Mouse (Mus musculus) hindbrain, embryonic 14.5 days (tissue): ENCODE measurements around the gene Gpt2. TPM values are rescaled to one million over a fixed set of nuclear protein-coding genes. Genes with fewer than 3 reads are reported as not detected.

Experiments
- ATAC-seq: fragments of 200-750 bp; cut with Nextera tagmentation; 2 replicates; pipeline ENCODE4 v1.8.0; 2017; ENCODE audit warnings: moderate number of reproducible peaks, mild to moderate bottlenecking, moderate TSS enrichment, moderate library complexity; ENCODE audit not compliant: low FRiP score
- DNase-seq: peaks from one replicate; pipeline ENCODE4 v3.0.0-alpha.2; 2015; ENCODE audit warnings: low spot score
- H3K27ac ChIP-seq: fragments of 300-500 bp; sonication (generic); 2 replicates; pipeline ENCODE4 v1.5.1; 2014; ENCODE audit warnings: mild to moderate bottlenecking, moderate library complexity
- H3K27me3 ChIP-seq: fragments of 300-500 bp; sonication (generic); 2 replicates; pipeline ENCODE4 v1.6.1; 2014; ENCODE audit warnings: mild to moderate bottlenecking, low read length, mixed read lengths; ENCODE audit not compliant: control insufficient read depth, insufficient read depth
- H3K36me3 ChIP-seq: fragments of 300-500 bp; sonication (generic); replicated peaks from 2 replicates; pipeline ENCODE4 v1.6.1; 2014; ENCODE audit not compliant: control insufficient read depth, insufficient read depth
- H3K4me1 ChIP-seq: fragments of 300-500 bp; sonication (generic); replicated peaks from 2 replicates; pipeline ENCODE4 v1.6.1; 2014; ENCODE audit warnings: antibody characterized with exemption, low read length, mixed read lengths; ENCODE audit not compliant: control insufficient read depth, insufficient read depth
- H3K4me2 ChIP-seq: fragments of 300-500 bp; sonication (generic); replicated peaks from 2 replicates; pipeline ENCODE4 v1.6.1; 2014; ENCODE audit warnings: mild to moderate bottlenecking, moderate library complexity
- H3K4me3 ChIP-seq: fragments of 300-500 bp; sonication (generic); replicated peaks from 2 replicates; pipeline ENCODE4 v1.5.1; 2014; ENCODE audit warnings: mild to moderate bottlenecking, low read length
- H3K9ac ChIP-seq: fragments of 300-500 bp; sonication (generic); 2 replicates; pipeline ENCODE4 v1.6.1; 2014
- H3K9me3 ChIP-seq: fragments of 300-500 bp; sonication (generic); 2 replicates; pipeline ENCODE4 v1.6.1; 2016; ENCODE audit warnings: low read length; ENCODE audit not compliant: control insufficient read depth
- WGBS: fragments of 180-500 bp; shearing (Covaris S2); extraction: QIAGEN DNeasy Blood & Tissue Kit; methylation state at CpG from one replicate; pipeline ENCODE4 v1.1.7; 2014; 5-methylcytosine and 5-hydroxymethylcytosine counted together
- polyA plus RNA-seq: library from polyadenylated mRNA; unstranded; fragments of >200 nt; fragmentation: Nextera tagmentation; extraction: Ambion mirVana; gene quantifications from 2 replicates; pipeline ENCODE4 v1.2.1, GENCODE M21; 2014

The Gpt2 gene
- polyA plus RNA-seq, 1 experiment from 2014 or later, result 56.7 TPM

- H3K4me3 ChIP-seq, result no peak overlapping the region
- no peaks in the 10 kb centered on the region for H3K4me1 ChIP-seq
- no peak overlapping the region for H3K9ac ChIP-seq
- H3K9me3 ChIP-seq, result no peaks in the 10 kb centered on the region
- peaks cover 15% of the 10 kb centered on the region for H3K36me3 ChIP-seq
- H3K27me3 ChIP-seq, result no peaks in the 10 kb centered on the region
- WGBS, result 100% methylated on average over 1 of the region's 1 CpGs
- DNase-seq, result no peak
- no peak overlapping the region for H3K27ac ChIP-seq
- no peak for ATAC-seq
- no peak overlapping the region for H3K4me2 ChIP-seq
These were observed 38.3 kb downstream of the Gpt2 start for GRCm38 (mm10) chr8:85530717-85531116.

GRCm38 (mm10) chr8:85531471-85531870 is 39.1 kb downstream of the Gpt2 start:
- Histone ChIP-seq H3K27ac (no peak overlapping the region), H3K27me3 (no peaks in the 10 kb centered on the region), H3K4me1 (no peaks in the 10 kb centered on the region), H3K4me2 (no peak overlapping the region), H3K4me3 (no peak overlapping the region), H3K36me3 (peaks cover 18% of the 10 kb centered on the region), H3K9ac (no peak overlapping the region), H3K9me3 (no peaks in the 10 kb centered on the region)
- 91% methylated on average over 3 of the region's 3 CpGs for WGBS
- ATAC-seq (no peak), DNase-seq (no peak)

- ATAC-seq, result no peak
- Histone ChIP-seq H3K9me3 (no peaks in the 10 kb centered on the region), H3K36me3 (peaks cover 32% of the 10 kb centered on the region), H3K27me3 (no peaks in the 10 kb centered on the region), H3K4me2 (no peak overlapping the region), H3K27ac (no peak overlapping the region), H3K4me1 (no peaks in the 10 kb centered on the region), H3K9ac (no peak overlapping the region), H3K4me3 (no peak overlapping the region)
- 88% methylated on average over 4 of the region's 4 CpGs for WGBS
- no peak for DNase-seq
These were observed 40.5 kb downstream of the Gpt2 start for GRCm38 (mm10) chr8:85532843-85533242.

- WGBS, result 96% methylated on average over 2 of the region's 2 CpGs
- Histone ChIP-seq H3K4me3 (no peak overlapping the region), H3K9ac (no peak overlapping the region), H3K36me3 (peaks cover 38% of the 10 kb centered on the region), H3K4me1 (no peaks in the 10 kb centered on the region), H3K9me3 (no peaks in the 10 kb centered on the region), H3K27me3 (no peaks in the 10 kb centered on the region), H3K27ac (no peak overlapping the region), H3K4me2 (no peak overlapping the region)
- ATAC-seq (no peak), DNase-seq (no peak)
These were observed 41.1 kb downstream of the Gpt2 start for GRCm38 (mm10) chr8:85533434-85533833.

- DNase-seq (no peak), ATAC-seq (no peak)
- no peaks in the 10 kb centered on the region for H3K4me1 ChIP-seq
- peaks cover 45% of the 10 kb centered on the region for H3K36me3 ChIP-seq
- no peak overlapping the region for H3K9ac ChIP-seq
- no peaks in the 10 kb centered on the region for H3K9me3 ChIP-seq
- 93% methylated on average over 1 of the region's 1 CpGs for whole genome bisulfite sequencing
- H3K27ac ChIP-seq, result no peak overlapping the region
- H3K4me2 ChIP-seq, result no peak overlapping the region
- no peak overlapping the region for H3K4me3 ChIP-seq
- no peaks in the 10 kb centered on the region for H3K27me3 ChIP-seq
These were observed 41.8 kb downstream of the Gpt2 start for GRCm38 (mm10) chr8:85534163-85534562.

GRCm38 (mm10) chr8:85536332-85536731 is 44.0 kb downstream of the Gpt2 start:
- Histone ChIP-seq H3K4me1 (no peaks in the 10 kb centered on the region), H3K27me3 (no peaks in the 10 kb centered on the region), H3K27ac (no peak overlapping the region), H3K36me3 (peaks cover 67% of the 10 kb centered on the region), H3K4me2 (no peak overlapping the region), H3K9ac (no peak overlapping the region), H3K9me3 (no peaks in the 10 kb centered on the region), H3K4me3 (no peak overlapping the region)
- ATAC-seq (no peak), DNase-seq (no peak)
- WGBS, result 95% methylated on average over 2 of the region's 2 CpGs

DNA sequence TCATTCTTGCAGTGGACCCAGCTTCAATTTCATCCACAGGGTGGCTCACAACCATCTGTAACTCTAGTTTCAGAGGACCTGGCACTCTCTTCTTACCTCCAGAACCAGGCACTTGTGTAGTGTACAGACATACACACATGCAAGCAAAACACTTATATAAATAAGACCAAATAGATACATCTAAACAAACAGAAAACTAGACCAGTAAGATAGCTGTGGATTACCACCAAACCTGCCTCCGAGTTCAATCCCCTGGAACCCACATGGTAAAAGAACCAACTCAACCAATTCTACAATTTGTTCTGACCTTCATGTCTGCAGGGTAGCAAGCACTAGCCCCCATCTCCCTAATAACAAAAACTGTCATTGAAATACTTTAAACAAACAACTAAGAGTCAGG is 59.6 kb downstream of the Gpt2 start:
- Histone ChIP-seq H3K4me2 (no peak overlapping the region), H3K9ac (no peak overlapping the region), H3K9me3 (no peaks in the 10 kb centered on the region), H3K27ac (no peak overlapping the region), H3K36me3 (peaks cover 62% of the 10 kb centered on the region), H3K4me1 (peaks cover 13% of the 10 kb centered on the region), H3K27me3 (no peaks in the 10 kb centered on the region), H3K4me3 (no peak overlapping the region)
- no peak for ATAC-seq
- WGBS, result 100% methylated on average over 1 of the region's 1 CpGs
- DNase-seq, result no peak

DNA sequence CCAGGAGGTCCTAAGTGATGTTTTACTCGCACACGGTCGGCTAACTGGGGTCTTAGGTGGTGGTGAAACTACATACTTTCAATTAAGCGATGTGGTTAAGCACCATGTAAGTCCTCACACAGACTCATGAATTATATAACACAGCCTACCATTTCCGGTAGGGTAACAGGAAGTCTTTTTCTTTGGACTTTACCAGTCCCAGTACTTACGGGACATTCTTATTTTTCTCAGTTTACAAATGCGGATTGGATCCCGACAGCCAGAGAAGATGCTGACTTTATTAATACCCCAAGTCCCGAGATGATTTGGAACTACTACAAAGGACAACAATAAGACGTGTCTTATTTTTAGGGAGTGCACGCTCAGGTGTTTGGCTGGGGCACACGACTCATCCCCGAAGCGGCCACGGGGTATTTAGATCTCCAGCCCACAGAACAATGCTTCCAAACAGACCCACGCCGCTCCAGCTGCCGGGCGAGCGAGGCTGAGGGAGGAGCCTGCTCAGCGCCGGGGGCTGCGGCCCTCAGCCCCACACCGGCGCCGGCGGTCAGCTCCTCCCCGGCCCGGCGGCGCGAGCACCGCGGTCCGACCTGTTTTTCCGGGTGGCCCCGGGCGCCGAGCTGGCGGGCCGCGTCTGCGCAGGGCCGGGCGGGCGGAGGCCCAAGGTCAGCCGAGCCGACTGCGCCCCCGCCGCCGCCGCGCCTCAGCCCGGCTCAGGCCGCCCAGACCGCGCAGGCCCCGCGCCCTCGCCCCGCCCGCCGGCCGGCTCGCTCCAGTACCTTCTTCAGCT is 62.2 kb downstream of the Gpt2 start:
- DNase-seq (peak; percentile 33), ATAC-seq (peak; percentile 90)
- Histone ChIP-seq H3K4me1 (peaks cover 13% of the 10 kb centered on the region), H3K27me3 (no peaks in the 10 kb centered on the region), H3K36me3 (peaks cover 36% of the 10 kb centered on the region), H3K4me3 (peak overlapping the region; percentile 94), H3K9me3 (no peaks in the 10 kb centered on the region), H3K4me2 (peak overlapping the region; percentile 74), H3K9ac (peak overlapping the region; percentile 89), H3K27ac (peak overlapping the region; percentile 95)
- WGBS, result under 1% methylated on average over 63 of the region's 66 CpGs

GRCm38 (mm10) chr8:85555181-85556145 is 63.1 kb downstream of the Gpt2 start, which contains the start of gene Dnaja2:
Dnaja2 (minus strand) TSS chr8:85555344.
- Histone ChIP-seq H3K9me3 (no peaks in the 10 kb centered on the region), H3K36me3 (peaks cover 28% of the 10 kb centered on the region), H3K4me1 (peaks cover 13% of the 10 kb centered on the region), H3K27ac (peak within 1 kb of the TSS; percentile 95), H3K4me3 (peak within 1 kb of the TSS; percentile 94), H3K4me2 (peak within 1 kb of the TSS; percentile 74), H3K9ac (peak within 1 kb of the TSS; percentile 89), H3K27me3 (no peaks in the 10 kb centered on the region)
- peak; percentile 96 for ATAC-seq
- 1% methylated on average over 77 of the region's 77 CpGs for WGBS
- peak; percentile 92 for DNase-seq
